Mouse (Mus musculus): ENCODE results near the gene Gtf3c6. TPM values are rescaled to one million over a fixed set of nuclear protein-coding genes. Genes with fewer than 3 reads are reported as not detected.

The Gtf3c6 gene
- total and polyA plus RNA-seq, 3 experiments: 32.5 to 107 (median 32.7) TPM

GRCm38 (mm10) chr10:40305989-40306388 is 48.1 kb upstream of the Gtf3c6 start:
- H3K27ac ChIP-seq (ENCODE audit: insufficient read depth, low read depth): no peak overlapping the region
- peaks cover 8 to 16% of the 10 kb centered on the region in 2 experiments for H3K4me1 ChIP-seq (ENCODE audit: control insufficient read depth in 1 of 2, insufficient read depth in 2 of 2)
- H3K4me2 ChIP-seq (ENCODE audit: insufficient read depth, low read depth, poor library complexity, severe bottlenecking): no peak overlapping the region
- peaks cover 15% of the 10 kb centered on the region for H3K27me3 ChIP-seq (replicated peaks)
- no peak overlapping the region for H3K4me3 ChIP-seq (replicated peaks in 1 of 3; ENCODE audit: low read depth in 2 of 3, low read length in 2 of 3, poor library complexity in 1 of 3)
- peaks cover 10% of the 10 kb centered on the region for H3K9me3 ChIP-seq (replicated peaks; ENCODE audit: low read length)
- 0 out of 2 replicates have a peak, but pooled peaks have one; percentile 7 for TF ChIP-seq SMC3 (IDR thresholded peaks at IDR 0.05; ENCODE audit: low read depth, low read length)
- TF ChIP-seq ETS1 (conservative IDR thresholded peaks at IDR 0.05; ENCODE audit: low read depth, low read length): no peak
- no peak for TF ChIP-seq BHLHE40 (IDR thresholded peaks at IDR 0.05; ENCODE audit: low read depth, low read length)
- peak; percentile 24 for TF ChIP-seq RAD21 (IDR thresholded peaks at IDR 0.05; ENCODE audit: low read depth, low read length)
- TF ChIP-seq CTCF (conservative IDR thresholded peaks at IDR 0.05 in 1 of 2, IDR thresholded peaks at IDR 0.05 in 1 of 2; ENCODE audit: low read depth in 2 of 2, low read length in 2 of 2): peak in 1 of 2 experiments; percentile 38; a peak in 2 of 4 replicates
- no peak for TF ChIP-seq SIN3A (IDR thresholded peaks at IDR 0.05; ENCODE audit: low read length)
- dilution Hi-C loops (cut with MboI; ENCODE audit: extremely low pct_ligation_motif_present, extremely low pct_unique_long_range_greater_than_20kb, low sequenced_read_pairs): no loop called here
- no peak for DNase-seq (ENCODE audit: extremely low read depth)
- no peak overlapping the region for H3K9ac ChIP-seq (ENCODE audit: insufficient read depth, low read depth)
- H3K36me3 ChIP-seq (replicated peaks in 1 of 2; ENCODE audit: control insufficient read depth in 1 of 2, insufficient read depth in 1 of 2, low read length in 1 of 2): no peaks in the 10 kb centered on the region
- H3K79me2 ChIP-seq (replicated peaks; ENCODE audit: control insufficient read depth, extremely low read depth, insufficient read depth, poor library complexity, severe bottlenecking): peaks cover 6% of the 10 kb centered on the region
- in situ Hi-C loops (cut with MboI; ENCODE audit: low pct_ligation_motif_present, low pct_unique_long_range_greater_than_20kb, low sequenced_read_pairs): no loop called here

GRCm38 (mm10) chr10:40302140-40302985 is 44.5 kb upstream of the Gtf3c6 start, which contains the start of gene Amd1:
Amd1 (minus strand) TSS chr10:40302186.
- H3K27me3 ChIP-seq (replicated peaks): peaks cover 15% of the 10 kb centered on the region
- peak; percentile 98 for DNase-seq (ENCODE audit: extremely low read depth)
- H3K4me3 ChIP-seq (replicated peaks in 1 of 3; ENCODE audit: low read depth in 2 of 3, low read length in 2 of 3, poor library complexity in 1 of 3): peak within 1 kb of the TSS; percentile 77 to 97 (median 89)
- H3K79me2 ChIP-seq (replicated peaks; ENCODE audit: control insufficient read depth, extremely low read depth, insufficient read depth, poor library complexity, severe bottlenecking): peaks cover 42% of the 10 kb centered on the region
- peaks cover 6 to 15% of the 10 kb centered on the region in 2 experiments for H3K4me1 ChIP-seq (ENCODE audit: control insufficient read depth in 1 of 2, insufficient read depth in 2 of 2)
- in situ Hi-C loops (cut with MboI; ENCODE audit: low pct_ligation_motif_present, low pct_unique_long_range_greater_than_20kb, low sequenced_read_pairs) (no loop called here), dilution Hi-C loops (cut with MboI; ENCODE audit: extremely low pct_ligation_motif_present, extremely low pct_unique_long_range_greater_than_20kb, low sequenced_read_pairs) (no loop called here)
- H3K9me3 ChIP-seq (replicated peaks; ENCODE audit: low read length): peaks cover 10% of the 10 kb centered on the region
- peak within 1 kb of the TSS; percentile 62 for H3K9ac ChIP-seq (ENCODE audit: insufficient read depth, low read depth)
- peak within 1 kb of the TSS; percentile 9; the same call in 1 of the 2 replicates for H3K27ac ChIP-seq (ENCODE audit: insufficient read depth, low read depth)
- peaks cover 0 to 7% of the 10 kb centered on the region in 2 experiments for H3K36me3 ChIP-seq (replicated peaks in 1 of 2; ENCODE audit: control insufficient read depth in 1 of 2, insufficient read depth in 1 of 2, low read length in 1 of 2)
- H3K4me2 ChIP-seq (ENCODE audit: insufficient read depth, low read depth, poor library complexity, severe bottlenecking): peak within 1 kb of the TSS; percentile 94
- peak; percentile 89 for TF ChIP-seq TCF12 (IDR thresholded peaks at IDR 0.05; ENCODE audit: low read depth, low read length)
- 0 out of 2 replicates have a peak, but pooled peaks have one; percentile 34 for TF ChIP-seq EP300 (IDR thresholded peaks at IDR 0.05; ENCODE audit: low read length)
- 0 out of 2 replicates have a peak, but pooled peaks have one; percentile 14 for TF ChIP-seq E2F4 (IDR thresholded peaks at IDR 0.05; ENCODE audit: insufficient replicate concordance, low read depth, low read length)
- peak; percentile 79 for TF ChIP-seq CHD2 (IDR thresholded peaks at IDR 0.05; ENCODE audit: low read length)
- peak; percentile 33; the same call in 1 of the 2 replicates for TF ChIP-seq MAZ (IDR thresholded peaks at IDR 0.05; ENCODE audit: low read depth, low read length)
- TF ChIP-seq UBTF (IDR thresholded peaks at IDR 0.05; ENCODE audit: low read depth, low read length): no peak
- TF ChIP-seq ZMIZ1 (IDR thresholded peaks at IDR 0.05; ENCODE audit: low read depth, low read length): peak; percentile 39; the same call in 1 of the 2 replicates
- no peak for TF ChIP-seq ZKSCAN1 (IDR thresholded peaks at IDR 0.05; ENCODE audit: borderline replicate concordance, low read depth, low read length)
- no peak for TF ChIP-seq JUND (conservative IDR thresholded peaks at IDR 0.05; ENCODE audit: low read depth, low read length)
- TF ChIP-seq NELFE (IDR thresholded peaks at IDR 0.05; ENCODE audit: low read depth, low read length): no peak; the same call in 1 of the 2 replicates
- 0 out of 2 replicates have a peak, but pooled peaks have one; percentile 41 for TF ChIP-seq KAT2A (IDR thresholded peaks at IDR 0.05; ENCODE audit: insufficient replicate concordance, low read length)
- TF ChIP-seq JUN (IDR thresholded peaks at IDR 0.05; ENCODE audit: insufficient read depth, low read depth, low read length): no peak
- TF ChIP-seq MAFK (IDR thresholded peaks at IDR 0.05; ENCODE audit: insufficient replicate concordance, low read length): no peak
- 0 out of 2 replicates have a peak, but pooled peaks have one; percentile 41 for TF ChIP-seq MYC (IDR thresholded peaks at IDR 0.05; ENCODE audit: low read depth, low read length)
- peak; percentile 44; the same call in 1 of the 2 replicates for TF ChIP-seq BHLHE40 (IDR thresholded peaks at IDR 0.05; ENCODE audit: low read depth, low read length)
- peak; percentile 45; the same call in 1 of the 2 replicates for TF ChIP-seq ZNF384 (IDR thresholded peaks at IDR 0.05; ENCODE audit: low read depth, low read length)
- TF ChIP-seq SMC3 (IDR thresholded peaks at IDR 0.05; ENCODE audit: low read depth, low read length): no peak
- TF ChIP-seq ZC3H11A (IDR thresholded peaks at IDR 0.05; ENCODE audit: low read depth, low read length): no peak
- TF ChIP-seq POLR2AphosphoS2 (IDR thresholded peaks at IDR 0.05; ENCODE audit: low read depth, low read length): 0 out of 2 replicates have a peak, but pooled peaks have one; percentile 66
- no peak for TF ChIP-seq PAX5 (IDR thresholded peaks at IDR 0.05; ENCODE audit: low read length)
- TF ChIP-seq USF1 (IDR thresholded peaks at IDR 0.05; ENCODE audit: low read depth, low read length): no peak
- no peak for TF ChIP-seq IRF4 (IDR thresholded peaks at IDR 0.05; ENCODE audit: low read depth, low read length)
- no peak for TF ChIP-seq MAX (IDR thresholded peaks at IDR 0.05; ENCODE audit: low read length)
- TF ChIP-seq SIN3A (IDR thresholded peaks at IDR 0.05; ENCODE audit: low read length): peak; percentile 76; the same call in 1 of the 2 replicates
- no peak for TF ChIP-seq USF2 (conservative IDR thresholded peaks at IDR 0.05; ENCODE audit: low read depth, low read length)
- TF ChIP-seq ETS1 (conservative IDR thresholded peaks at IDR 0.05; ENCODE audit: low read depth, low read length): no peak; the same call in 1 of the 2 replicates
- peak; percentile 77 for TF ChIP-seq MXI1 (IDR thresholded peaks at IDR 0.05; ENCODE audit: low read depth, low read length)

All from CH12.LX (cell line).